Mouse (Mus musculus) stomach, embryonic 15.5 days (tissue): ENCODE results near the gene Ankrd6. TPM values are rescaled to one million over a fixed set of nuclear protein-coding genes. Genes with fewer than 3 reads are reported as not detected.
A peak's percentile ranks its signal among the peaks of the same experiment; 100 is the strongest.

Experiments used
- ATAC-seq: fragments of 200-750 bp; cut with Nextera tagmentation; 2 replicates; pipeline ENCODE4 v1.8.0; 2017; ENCODE audit warnings: low read depth, moderate number of reproducible peaks, moderate TSS enrichment; ENCODE audit not compliant: insufficient read depth, low FRiP score
- H3K27ac ChIP-seq: fragments of 300-500 bp; sonication (generic); 2 replicates; pipeline ENCODE4 v1.5.1; 2015; ENCODE audit warnings: mild to moderate bottlenecking, inconsistent platforms
- H3K27me3 ChIP-seq: fragments of 300-500 bp; sonication (generic); replicated peaks from 2 replicates; pipeline ENCODE4 v1.6.1; 2015; ENCODE audit warnings: inconsistent platforms
- H3K36me3 ChIP-seq: fragments of 300-500 bp; sonication (generic); 2 replicates; pipeline ENCODE4 v1.6.1; 2015; ENCODE audit warnings: inconsistent platforms
- H3K4me1 ChIP-seq: fragments of 300-500 bp; sonication (generic); 2 replicates; pipeline ENCODE4 v1.6.1; 2015; ENCODE audit warnings: inconsistent platforms
- H3K4me2 ChIP-seq: fragments of 300-500 bp; sonication (generic); 2 replicates; pipeline ENCODE4 v1.6.1; 2015; ENCODE audit warnings: mild to moderate bottlenecking, inconsistent platforms
- H3K4me3 ChIP-seq: fragments of 300-500 bp; sonication (generic); replicated peaks from 2 replicates; pipeline ENCODE4 v1.5.1; 2015; ENCODE audit warnings: inconsistent platforms
- H3K9ac ChIP-seq: fragments of 300-500 bp; sonication (generic); 2 replicates; pipeline ENCODE4 v1.6.1; 2015; ENCODE audit warnings: inconsistent platforms
- H3K9me3 ChIP-seq: fragments of 300-500 bp; sonication (generic); 2 replicates; pipeline ENCODE4 v1.6.1; 2016; ENCODE audit warnings: inconsistent platforms
- WGBS: fragments of 180-500 bp; shearing (Covaris S2); methylation state at CpG from one replicate; pipeline ENCODE4 v1.1.7; 2015; 5-methylcytosine and 5-hydroxymethylcytosine counted together
- polyA plus RNA-seq: library from polyadenylated mRNA; unstranded; fragments of >200 nt; fragmentation: Nextera tagmentation; extraction: Ambion mirVana; gene quantifications from 2 replicates; pipeline ENCODE4 v1.2.1, GENCODE M21; 2015

The Ankrd6 gene
- polyA plus RNA-seq, 1 experiment from 2014 or later, result 4.5 TPM

DNA sequence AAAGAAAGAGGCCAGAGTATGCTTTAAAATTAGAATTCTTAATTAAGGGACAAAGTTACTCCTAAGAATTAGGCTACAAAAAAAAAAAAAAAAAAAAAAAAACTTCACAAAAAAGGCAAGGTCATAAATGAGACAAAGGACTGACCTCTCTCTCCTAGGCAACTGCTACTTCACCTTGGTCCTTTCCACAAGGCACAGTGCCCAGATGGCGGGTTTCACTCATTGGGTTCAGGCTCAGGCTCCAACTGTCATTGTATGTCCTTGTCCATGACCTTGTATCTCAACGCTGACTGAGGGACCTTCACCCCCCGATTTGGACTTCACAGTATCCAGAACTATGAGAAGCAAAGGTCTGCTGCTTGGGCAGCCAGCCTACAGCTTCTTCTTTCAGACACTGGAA is 112.2 kb downstream of the Ankrd6 start:
- Histone ChIP-seq H3K9ac (no peak overlapping the region), H3K4me3 (no peak overlapping the region), H3K4me1 (no peaks in the 10 kb centered on the region), H3K36me3 (no peaks in the 10 kb centered on the region), H3K9me3 (no peaks in the 10 kb centered on the region), H3K4me2 (no peak overlapping the region), H3K27me3 (no peaks in the 10 kb centered on the region), H3K27ac (no peak overlapping the region)
- 92% methylated on average over 3 of the region's 3 CpGs for WGBS
- ATAC-seq, result no peak

DNA sequence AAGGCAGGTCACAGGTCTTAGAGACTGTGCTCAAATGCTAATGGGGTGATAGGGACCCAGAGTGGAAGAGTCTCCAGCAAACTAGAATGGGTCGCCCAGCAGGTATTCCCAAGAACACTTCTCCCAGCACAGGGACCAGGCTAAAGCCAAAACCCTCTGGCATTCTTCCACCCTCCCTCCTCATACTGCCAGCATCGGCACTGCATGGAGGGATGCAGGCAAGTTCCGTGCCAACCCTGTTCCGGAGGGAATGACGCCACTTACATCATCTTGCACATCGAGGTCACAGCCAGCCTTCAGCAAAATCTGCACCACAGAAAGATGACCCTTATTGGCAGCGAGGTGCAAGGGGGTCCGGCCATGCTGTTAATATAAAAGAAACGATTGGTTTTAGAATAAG is 114.6 kb downstream of the Ankrd6 start:
- no peaks in the 10 kb centered on the region for H3K4me1 ChIP-seq
- H3K4me2 ChIP-seq, result no peak overlapping the region
- no peak overlapping the region for H3K9ac ChIP-seq
- no peaks in the 10 kb centered on the region for H3K9me3 ChIP-seq
- ATAC-seq, result no peak
- H3K27ac ChIP-seq, result no peak overlapping the region
- H3K27me3 ChIP-seq, result no peaks in the 10 kb centered on the region
- no peaks in the 10 kb centered on the region for H3K36me3 ChIP-seq
- H3K4me3 ChIP-seq, result no peak overlapping the region
- 90% methylated on average over 9 of the region's 9 CpGs for WGBS

DNA sequence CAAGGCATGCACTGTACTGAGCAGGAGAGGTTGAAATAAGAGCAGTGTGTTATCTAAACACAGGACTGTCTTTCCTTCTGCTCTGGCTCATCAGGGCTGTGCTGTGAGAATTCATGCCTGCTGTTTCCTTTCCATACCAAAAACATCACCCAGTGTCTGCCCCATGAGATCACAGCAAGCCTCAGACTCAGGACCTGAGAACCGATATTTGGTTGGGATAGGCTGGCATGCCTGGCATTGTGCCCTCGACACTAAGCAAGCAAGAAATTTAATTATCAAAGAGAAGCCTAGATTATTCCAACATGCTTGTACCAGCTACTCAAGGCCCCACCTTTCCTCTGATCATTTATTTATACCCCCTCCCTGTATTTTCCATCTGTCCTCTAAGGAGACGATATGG is 116.1 kb downstream of the Ankrd6 start:
- H3K4me2 ChIP-seq, result no peak overlapping the region

DNA sequence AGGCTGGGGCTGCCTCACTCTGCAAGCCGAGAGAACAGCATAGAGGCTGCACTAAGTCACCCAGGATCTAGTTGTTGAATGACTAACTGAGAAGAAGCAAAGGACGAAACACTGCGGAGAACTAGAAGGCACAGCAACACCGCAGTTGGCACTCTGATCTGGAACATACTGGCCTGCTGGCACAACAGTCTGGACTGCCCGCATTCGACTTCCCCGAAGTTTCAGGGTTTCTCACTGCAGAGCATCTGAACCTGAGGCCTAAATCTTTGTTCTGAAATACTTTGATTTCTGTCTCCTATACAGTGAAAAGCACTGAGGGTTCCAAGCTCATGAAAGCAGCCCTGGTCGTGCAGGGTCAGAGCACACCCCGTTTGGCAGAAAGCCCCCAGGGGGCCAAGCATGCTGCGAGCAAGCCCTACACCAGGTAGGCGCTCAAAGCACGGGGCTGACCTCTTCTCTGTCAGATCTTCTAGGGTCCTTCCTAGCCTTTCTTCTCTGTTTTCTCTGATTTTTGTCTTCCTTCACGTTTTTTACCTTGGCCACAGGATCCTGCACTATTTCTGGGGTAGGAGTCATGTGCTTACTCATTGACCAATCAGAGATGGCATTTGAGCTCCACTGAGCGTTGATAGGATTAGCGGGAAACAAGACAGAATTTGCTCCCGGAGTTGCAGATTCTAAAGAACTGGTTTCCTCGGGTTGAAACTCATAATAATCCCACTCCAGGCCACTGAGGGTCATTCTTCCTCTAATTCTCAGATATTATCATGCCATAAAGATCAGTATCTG is 117.0 kb downstream of the Ankrd6 start:
- H3K36me3 ChIP-seq, result no peaks in the 10 kb centered on the region
- no peaks in the 10 kb centered on the region for H3K9me3 ChIP-seq
- 50% methylated on average over 17 of the region's 17 CpGs for WGBS
- H3K9ac ChIP-seq, result no peak overlapping the region
- no peak overlapping the region for H3K27ac ChIP-seq
- H3K4me1 ChIP-seq, result no peaks in the 10 kb centered on the region
- peak overlapping the region; percentile 48 for H3K4me2 ChIP-seq
- H3K27me3 ChIP-seq, result no peaks in the 10 kb centered on the region
- no peak for ATAC-seq
- H3K4me3 ChIP-seq, result peak overlapping the region; percentile 13; the same call in 1 of the 2 replicates

More for the DNA sequence above, 116.1 kb downstream of the Ankrd6 start:
- H3K4me1 ChIP-seq, result no peaks in the 10 kb centered on the region
- H3K27me3 ChIP-seq, result no peaks in the 10 kb centered on the region
- H3K4me3 ChIP-seq, result no peak overlapping the region
- 68% methylated on average over 3 of the region's 3 CpGs for WGBS
- H3K9me3 ChIP-seq, result no peaks in the 10 kb centered on the region
- no peak for ATAC-seq
- H3K27ac ChIP-seq, result no peak overlapping the region
- no peak overlapping the region for H3K9ac ChIP-seq
- H3K36me3 ChIP-seq, result no peaks in the 10 kb centered on the region

DNA sequence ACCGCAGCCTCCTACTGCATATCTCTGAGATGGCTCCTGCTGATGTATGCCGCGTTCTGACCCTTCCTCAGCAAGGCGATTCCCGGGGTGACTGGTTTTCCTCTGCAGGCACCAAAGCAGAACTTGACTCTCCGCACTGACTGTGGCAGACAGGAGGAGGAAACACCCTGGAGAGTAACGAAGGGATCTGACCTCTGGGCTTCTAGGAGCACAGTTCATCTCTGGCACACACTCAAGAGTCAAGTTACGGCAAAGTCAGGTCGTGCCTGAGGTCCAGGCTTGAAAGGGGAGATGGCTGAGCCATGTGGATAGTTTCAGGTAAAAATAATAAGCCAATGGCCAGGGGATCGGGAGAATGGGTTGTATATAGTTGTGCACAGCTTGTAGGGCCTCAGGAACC is 121.3 kb downstream of the Ankrd6 start:
- H3K4me2 ChIP-seq, result no peak overlapping the region
- WGBS, result 46% methylated on average over 10 of the region's 10 CpGs
- H3K4me1 ChIP-seq, result no peaks in the 10 kb centered on the region
- no peaks in the 10 kb centered on the region for H3K36me3 ChIP-seq
- H3K9ac ChIP-seq, result no peak overlapping the region
- no peak overlapping the region for H3K27ac ChIP-seq
- H3K9me3 ChIP-seq, result no peaks in the 10 kb centered on the region
- H3K27me3 ChIP-seq, result no peaks in the 10 kb centered on the region
- H3K4me3 ChIP-seq, result no peak overlapping the region
- ATAC-seq, result no peak

DNA sequence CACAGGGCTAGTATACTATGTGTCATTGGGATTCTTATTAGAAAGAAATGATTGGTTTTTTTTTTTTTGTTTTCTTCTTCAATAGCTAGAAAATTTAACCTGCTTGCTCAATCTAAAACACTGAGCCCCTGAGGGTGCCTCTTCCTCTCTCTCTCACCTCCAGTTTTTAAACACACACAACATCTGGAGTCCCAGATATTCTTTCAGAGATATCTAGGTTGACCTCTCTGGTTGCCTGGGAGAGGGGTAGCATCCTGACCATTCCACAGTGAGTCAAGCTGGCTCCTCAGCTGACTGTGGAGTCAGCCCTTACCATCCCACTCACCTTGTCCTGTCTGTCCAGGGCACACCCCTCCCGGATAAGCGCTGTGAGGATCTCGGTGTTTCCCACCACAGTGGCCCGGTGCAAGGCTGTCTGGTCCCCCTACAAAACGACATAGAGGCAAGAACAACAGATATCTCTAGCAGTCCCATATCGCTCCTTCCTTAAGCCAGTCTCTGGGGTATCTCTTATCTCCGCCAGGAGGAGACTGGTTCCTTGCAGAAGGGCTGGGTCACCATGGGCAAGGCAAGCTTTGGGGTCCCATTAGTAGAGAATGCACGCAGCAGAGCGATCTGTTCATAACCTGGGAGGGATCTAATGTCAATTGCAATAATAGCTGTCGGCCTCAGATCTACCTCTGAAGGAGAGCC is 122.1 kb downstream of the Ankrd6 start:
- no peak overlapping the region for H3K9ac ChIP-seq
- H3K4me1 ChIP-seq, result no peaks in the 10 kb centered on the region
- WGBS, result 78% methylated on average over 10 of the region's 10 CpGs
- no peak overlapping the region for H3K27ac ChIP-seq
- no peaks in the 10 kb centered on the region for H3K9me3 ChIP-seq
- no peak for ATAC-seq
- H3K4me3 ChIP-seq, result no peak overlapping the region
- no peaks in the 10 kb centered on the region for H3K27me3 ChIP-seq
- no peak overlapping the region for H3K4me2 ChIP-seq
- H3K36me3 ChIP-seq, result no peaks in the 10 kb centered on the region

DNA sequence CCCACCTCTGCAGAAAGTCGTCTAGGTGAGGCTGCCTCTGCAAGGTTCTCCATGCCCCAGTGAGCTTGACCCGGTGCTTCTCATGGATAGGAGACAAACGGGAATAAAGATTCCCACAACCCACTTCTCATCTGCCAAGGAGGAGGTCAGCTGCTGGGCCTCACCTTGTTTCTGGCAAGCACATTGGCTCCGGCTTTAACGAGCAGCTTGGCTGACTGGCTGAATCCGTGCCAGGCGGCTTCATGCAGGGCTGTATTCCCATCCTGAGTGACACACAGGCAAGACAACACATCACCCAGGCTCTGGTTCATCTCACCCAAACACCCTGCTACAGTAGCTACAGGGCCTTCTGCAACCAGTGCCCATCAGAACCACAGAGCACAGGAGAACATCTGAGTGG is 123.7 kb downstream of the Ankrd6 start:
- no peaks in the 10 kb centered on the region for H3K9me3 ChIP-seq
- no peak overlapping the region for H3K4me2 ChIP-seq
- no peak overlapping the region for H3K27ac ChIP-seq
- no peaks in the 10 kb centered on the region for H3K36me3 ChIP-seq
- H3K27me3 ChIP-seq, result no peaks in the 10 kb centered on the region
- no peaks in the 10 kb centered on the region for H3K4me1 ChIP-seq
- H3K4me3 ChIP-seq, result no peak overlapping the region
- H3K9ac ChIP-seq, result no peak overlapping the region
- WGBS, result 68% methylated on average over 7 of the region's 7 CpGs
- no peak for ATAC-seq

DNA sequence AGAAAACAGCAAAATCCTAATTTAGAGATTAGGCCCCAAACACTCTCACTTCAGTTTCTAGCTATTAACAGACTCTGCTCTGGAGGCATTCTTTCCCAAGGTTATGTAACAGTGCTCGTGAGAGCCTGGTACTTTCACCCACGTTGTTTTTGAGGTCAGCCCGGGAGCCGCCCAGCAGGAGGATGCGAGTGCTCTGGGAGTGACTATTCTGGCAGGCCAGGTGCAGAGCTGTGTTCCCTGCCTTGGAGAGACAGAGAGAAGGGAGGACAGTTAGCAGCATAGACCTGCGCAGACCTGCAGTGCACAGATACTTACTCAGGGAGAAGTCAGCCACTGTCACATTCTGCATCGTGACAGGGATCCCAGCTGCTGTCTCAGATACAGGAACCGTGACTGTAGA is 126.4 kb downstream of the Ankrd6 start:
- Histone ChIP-seq H3K4me3 (no peak overlapping the region), H3K4me2 (no peak overlapping the region), H3K27ac (no peak overlapping the region), H3K4me1 (no peaks in the 10 kb centered on the region), H3K9me3 (no peaks in the 10 kb centered on the region), H3K9ac (no peak overlapping the region), H3K36me3 (no peaks in the 10 kb centered on the region), H3K27me3 (no peaks in the 10 kb centered on the region)
- ATAC-seq, result no peak
- 60% methylated on average over 8 of the region's 8 CpGs for WGBS

DNA sequence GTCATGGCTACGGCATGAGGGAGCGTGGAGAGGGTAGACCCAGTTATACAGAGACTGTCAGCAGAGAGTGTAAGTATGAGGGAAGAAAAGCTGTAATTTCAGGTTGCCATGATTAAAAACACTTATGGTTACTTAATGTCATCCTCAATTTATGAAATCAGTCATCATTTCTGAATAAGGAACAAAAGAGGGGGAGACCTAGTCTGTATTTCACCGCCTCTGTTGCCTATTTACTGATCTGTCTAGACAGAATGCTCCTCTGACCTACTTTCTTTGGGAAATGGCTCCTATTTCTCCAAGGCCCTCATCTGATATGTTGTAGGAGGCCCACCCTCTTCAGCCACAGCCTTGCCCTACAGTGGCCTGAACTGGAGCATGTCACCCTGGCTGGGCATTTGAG is 130.0 kb downstream of the Ankrd6 start:
- H3K27ac ChIP-seq, result no peak overlapping the region
- H3K4me2 ChIP-seq, result no peak overlapping the region
- H3K4me1 ChIP-seq, result no peaks in the 10 kb centered on the region
- no peaks in the 10 kb centered on the region for H3K9me3 ChIP-seq
- no peaks in the 10 kb centered on the region for H3K27me3 ChIP-seq
- no peak for ATAC-seq
- no peak overlapping the region for H3K4me3 ChIP-seq
- 91% methylated on average over 3 of the region's 3 CpGs for WGBS
- H3K36me3 ChIP-seq, result no peaks in the 10 kb centered on the region
- H3K9ac ChIP-seq, result no peak overlapping the region

DNA sequence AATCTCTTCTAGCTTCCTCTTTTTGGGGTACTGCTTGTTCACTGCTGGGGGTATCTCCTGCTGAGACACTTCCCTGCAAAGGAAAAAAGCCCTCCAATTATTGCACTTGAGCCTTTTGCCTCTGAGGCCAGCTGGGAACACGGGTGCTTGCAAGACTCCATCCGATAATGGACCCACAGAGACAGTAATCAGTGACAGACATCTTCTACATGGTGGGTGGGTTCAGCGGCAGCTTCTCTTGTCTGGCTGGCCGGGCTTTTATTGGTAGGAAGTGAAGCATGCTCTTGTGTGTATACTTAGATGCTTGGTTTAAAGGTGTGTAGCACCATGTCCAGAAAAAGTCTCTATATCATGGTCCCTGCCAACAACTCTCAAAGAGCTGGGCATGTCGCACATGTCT is 133.2 kb downstream of the Ankrd6 start:
- H3K27me3 ChIP-seq, result no peaks in the 10 kb centered on the region
- no peaks in the 10 kb centered on the region for H3K4me1 ChIP-seq
- no peak overlapping the region for H3K4me3 ChIP-seq
- no peak overlapping the region for H3K9ac ChIP-seq
- no peak overlapping the region for H3K27ac ChIP-seq
- no peak for ATAC-seq
- 73% methylated on average over 5 of the region's 5 CpGs for WGBS
- no peaks in the 10 kb centered on the region for H3K36me3 ChIP-seq
- H3K4me2 ChIP-seq, result no peak overlapping the region
- no peaks in the 10 kb centered on the region for H3K9me3 ChIP-seq

DNA sequence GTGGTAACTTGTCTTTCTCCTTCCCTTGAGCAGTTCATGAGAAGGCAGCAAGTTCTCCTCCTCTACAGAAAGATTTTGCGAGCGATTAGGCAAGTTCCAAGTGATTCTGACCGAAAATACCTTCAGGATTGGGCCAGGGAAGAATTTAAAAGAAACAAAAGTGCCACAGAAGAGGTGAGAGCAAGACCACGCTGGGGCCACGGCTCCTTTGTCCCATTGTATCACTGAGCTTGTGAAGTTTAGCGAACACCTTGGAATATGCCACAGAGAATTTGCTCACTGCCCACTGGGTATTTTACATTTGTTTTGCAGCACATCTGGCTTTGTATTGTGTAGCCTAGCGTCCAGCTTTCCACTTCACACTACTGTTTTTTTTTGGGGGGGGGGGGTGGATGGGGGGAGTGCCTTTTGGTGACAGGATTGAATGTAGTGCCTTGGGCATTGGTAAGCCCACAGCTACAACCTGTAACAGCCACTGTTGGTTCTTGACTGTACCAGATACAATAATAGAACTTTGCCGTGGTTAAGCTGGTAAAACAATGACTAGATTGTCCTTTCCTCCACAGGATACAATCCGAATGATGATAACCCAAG is 150.0 kb downstream of the Ankrd6 start:
- no peaks in the 10 kb centered on the region for H3K9me3 ChIP-seq
- peak overlapping the region; percentile 68 for H3K4me3 ChIP-seq
- H3K9ac ChIP-seq, result peak overlapping the region; percentile 65
- no peaks in the 10 kb centered on the region for H3K36me3 ChIP-seq
- WGBS, result 6% methylated on average over 9 of the region's 9 CpGs
- H3K27me3 ChIP-seq, result no peaks in the 10 kb centered on the region
- peak overlapping the region; percentile 96 for H3K27ac ChIP-seq
- H3K4me2 ChIP-seq, result peak overlapping the region; percentile 71
- peaks cover 7% of the 10 kb centered on the region; the same call in 1 of the 2 replicates for H3K4me1 ChIP-seq
- no peak for ATAC-seq

DNA sequence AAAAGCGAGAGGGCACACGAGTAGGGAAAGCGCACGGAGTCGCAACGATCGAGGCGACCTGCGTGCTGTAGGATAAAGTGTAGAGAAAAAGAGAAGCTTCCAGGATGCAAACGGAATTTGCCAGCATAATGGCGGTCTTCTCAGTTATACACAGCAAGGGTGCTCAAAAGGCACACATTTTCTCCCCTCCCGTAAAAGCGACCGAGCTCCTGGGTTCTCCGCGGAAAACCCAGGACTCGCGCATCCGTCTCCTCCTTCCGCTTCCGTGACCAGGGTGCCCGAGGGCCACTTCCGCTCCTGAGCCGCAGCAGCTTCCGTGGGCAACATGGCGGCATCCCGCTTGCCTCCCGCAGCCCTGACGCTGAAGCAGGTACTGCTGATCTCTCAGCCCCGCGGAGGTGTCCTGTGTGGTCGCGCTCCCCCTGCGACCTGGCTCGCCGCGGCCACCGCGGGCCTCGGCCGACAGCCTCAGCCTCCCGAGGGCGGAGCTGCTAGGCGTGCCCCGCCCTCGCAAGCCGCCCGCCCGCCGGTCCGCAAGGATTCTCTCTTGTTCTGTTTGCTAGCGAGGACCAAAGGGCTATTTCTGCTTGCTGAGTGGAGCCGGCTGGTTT is 150.6 kb downstream of the Ankrd6 start, which contains the start of gene Lyrm2:
Lyrm2 (plus strand) TSS at position 288 of the 611 bp plus-strand sequence.
- WGBS, result under 1% methylated on average over 53 of the region's 53 CpGs
- Histone ChIP-seq H3K9ac (peak within 1 kb of the TSS; percentile 65), H3K36me3 (no peaks in the 10 kb centered on the region), H3K4me2 (peak within 1 kb of the TSS; percentile 71), H3K27ac (peak within 1 kb of the TSS; percentile 96), H3K4me3 (peak within 1 kb of the TSS; percentile 68), H3K27me3 (no peaks in the 10 kb centered on the region), H3K4me1 (peaks cover 7% of the 10 kb centered on the region; the same call in 1 of the 2 replicates), H3K9me3 (no peaks in the 10 kb centered on the region)
- ATAC-seq, result peak; percentile 92
